Mouse (Mus musculus): ENCODE results near the gene Ifnk.

Gene Ifnk

GRCm38 (mm10) chr4:35189794-35190193 is 37.9 kb downstream of the Ifnk start:
- DNase-seq (ENCODE audit: low read depth, low spot score) = no peak

- no peak for DNase-seq (ENCODE audit: low read depth, low spot score)
Observed at GRCm38 (mm10) chr4:35192725-35193124, 40.9 kb downstream of the Ifnk start.

- DNase-seq (ENCODE audit: low read depth, low spot score) = no peak
Observed at GRCm38 (mm10) chr4:35201700-35202099, 49.8 kb downstream of the Ifnk start.

All from c-Kit-negative CD71-positive TER-119-positive erythroid progenitor cells, embryonic 14.5 days (primary cell).